In the genomic region with DNA sequence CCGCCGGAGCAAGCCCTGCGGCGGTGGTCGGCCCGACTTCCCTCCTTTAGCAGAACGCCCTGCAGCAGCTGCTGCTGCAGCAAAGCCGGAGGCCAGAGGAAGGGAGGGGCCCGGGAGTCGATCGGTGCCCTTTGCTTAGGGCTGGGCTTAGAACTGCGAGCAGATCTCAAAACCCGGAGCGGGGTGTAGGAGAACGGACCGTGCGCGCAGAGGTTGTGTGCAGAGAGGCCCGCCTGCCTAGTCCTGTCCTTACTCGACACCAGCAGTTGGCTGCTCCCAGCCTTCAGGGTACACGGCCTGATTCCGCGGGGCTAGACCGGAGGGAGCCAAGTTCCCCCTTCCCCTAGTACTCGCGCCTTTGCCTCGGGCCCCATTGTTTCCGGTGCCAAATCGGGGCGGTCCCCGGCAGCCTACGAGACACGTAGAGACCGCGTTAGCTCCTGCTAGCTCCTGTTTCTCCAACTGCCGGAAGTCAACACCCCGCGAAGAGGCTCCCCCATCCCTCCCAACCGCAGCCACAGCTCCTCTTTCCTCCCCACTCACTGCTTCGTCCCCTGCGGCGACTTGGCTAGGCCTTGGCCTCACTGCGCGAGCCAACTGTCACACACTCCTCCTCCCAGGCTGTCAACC, we compare ENCODE assay signal across 8 mouse cellular contexts. TPM values are rescaled to one million over a fixed set of nuclear protein-coding genes. Genes with fewer than 3 reads are reported as not detected.
DNase-seq lines count a peak whose midpoint lies in the region; ATAC-seq lines count a peak whose summit lies in the region.

A gene (minus strand): TSS at position 94 of the 630 bp plus-strand sequence.

- peak within 1 kb of the TSS; percentile 100 for H3K27ac ChIP-seq in hindbrain, embryonic 12.5 days

- H3K27me3 ChIP-seq in hindbrain, embryonic 12.5 days, result no peaks in the 10 kb centered on the region

- H3K4me1 ChIP-seq in hindbrain, embryonic 12.5 days, result peaks cover 8% of the 10 kb centered on the region

- H3K9ac ChIP-seq in hindbrain, embryonic 12.5 days, result peak within 1 kb of the TSS; percentile 94

- H3K9me3 ChIP-seq in hindbrain, embryonic 12.5 days (replicated peaks), result no peaks in the 10 kb centered on the region

- H3K4me3 ChIP-seq in hindbrain, embryonic 12.5 days, result peak within 1 kb of the TSS; percentile 73

- peak within 1 kb of the TSS; percentile 68 for H3K4me2 ChIP-seq in hindbrain, embryonic 12.5 days (replicated peaks)

- peak; percentile 93 for DNase-seq in NIH3T3 (ENCODE audit: low read depth)
- DNase-seq in cerebellum, postnatal 10 days, result peak; percentile 99 to 100
- DNase-seq in frontal cortex, postnatal 10 days (ENCODE audit: low spot score in 2 of 2), result peak; percentile 91
- peak; percentile 95 for DNase-seq in layer of hippocampus, postnatal 14 days (ENCODE audit: low spot score in 2 of 2)
- DNase-seq in lung, postnatal 14 days, result peak; percentile 89
- peak; percentile 71 for DNase-seq in retina, adult 2 months (ENCODE audit: low read depth, low spot score)
- peak; percentile 92 for DNase-seq in thymus, postnatal 4 days

- no peaks in the 10 kb centered on the region for H3K36me3 ChIP-seq in hindbrain, embryonic 12.5 days

- WGBS in hindbrain, embryonic 12.5 days, result under 1% methylated on average over 44 of the region's 44 CpGs

- peak; percentile 95 for ATAC-seq in hindbrain, embryonic 12.5 days (ENCODE audit: low FRiP score)

RNA-seq across cellular contexts. Expression of the gene that starts here (rescaled TPM):
- polyA plus RNA-seq in hindbrain, embryonic 12.5 days (2016; fragmentation: Nextera tagmentation; extraction: Ambion mirVana), result 10.1 and 10.3 TPM in 2 replicates
- 10 to 100 TPM; 91.2 to 95.3 TPM for total RNA-seq in layer of hippocampus, postnatal 14 days (2021)

Comparison
In these comparisons a context has a peak if more than half of its experiments do, and no peak if none do; other contexts are left out.
1. Peak in every context shown above with its lines: DNase-seq, ATAC-seq, H3K4me3 ChIP-seq and H3K27ac ChIP-seq.